Mouse (Mus musculus) kidney, embryonic 16.5 days (tissue): ENCODE measurements around the gene Mfn1. TPM values are rescaled to one million over a fixed set of nuclear protein-coding genes. Genes with fewer than 3 reads are reported as not detected.
A peak's percentile ranks its signal among the peaks of the same experiment; 100 is the strongest.

Source experiments
- ATAC-seq: fragments of 200-750 bp; cut with Nextera tagmentation; 2 replicates; pipeline ENCODE4 v1.8.0; 2017; ENCODE audit warnings: moderate TSS enrichment; ENCODE audit not compliant: low FRiP score, low TSS enrichment
- H3K27ac ChIP-seq: fragments of 300-500 bp; sonication (generic); 2 replicates; pipeline ENCODE4 v1.5.1; 2014; ENCODE audit warnings: low read length
- H3K27me3 ChIP-seq: fragments of 300-500 bp; sonication (generic); 2 replicates; pipeline ENCODE4 v1.6.1; 2014; ENCODE audit warnings: low read length, control low read depth, mixed read lengths; ENCODE audit not compliant: insufficient read depth
- H3K36me3 ChIP-seq: fragments of 300-500 bp; sonication (generic); 2 replicates; pipeline ENCODE4 v1.6.1; 2014; ENCODE audit warnings: low read length, control low read depth, mixed read lengths; ENCODE audit not compliant: insufficient read depth
- H3K4me1 ChIP-seq: fragments of 300-500 bp; sonication (generic); 2 replicates; pipeline ENCODE4 v1.6.1; 2014; ENCODE audit warnings: low read length, control low read depth, mixed read lengths; ENCODE audit not compliant: insufficient read depth
- H3K4me2 ChIP-seq: fragments of 300-500 bp; sonication (generic); replicated peaks from 2 replicates; pipeline ENCODE4 v1.6.1; 2014; ENCODE audit warnings: low read depth, low read length
- H3K4me3 ChIP-seq: fragments of 300-500 bp; sonication (generic); 2 replicates; pipeline ENCODE4 v1.5.1; 2014; ENCODE audit warnings: mild to moderate bottlenecking, low read length
- H3K9ac ChIP-seq: fragments of 300-500 bp; sonication (generic); replicated peaks from 2 replicates; pipeline ENCODE4 v1.6.1; 2014; ENCODE audit warnings: low read length
- H3K9me3 ChIP-seq: fragments of 300-500 bp; sonication (generic); 2 replicates; pipeline ENCODE4 v1.6.1; 2016; ENCODE audit warnings: low read length, control low read depth
- WGBS: fragments of 180-500 bp; shearing (Covaris S2); extraction: QIAGEN DNeasy Blood & Tissue Kit; methylation state at CpG from one replicate; pipeline ENCODE4 v1.1.7; 2014; 5-methylcytosine and 5-hydroxymethylcytosine counted together
- polyA plus RNA-seq: library from polyadenylated mRNA; unstranded; fragments of >200 nt; fragmentation: Nextera tagmentation; extraction: Ambion mirVana; gene quantifications from 2 replicates; pipeline ENCODE4 v1.2.1, GENCODE M21; 2015

Gene Mfn1
- polyA plus RNA-seq, 1 experiment from 2014 or later: 35.2 TPM

GRCm38 (mm10) chr3:32510375-32511190 lies 18.7 kb upstream of the Mfn1 start:
- Histone ChIP-seq H3K9ac (peak overlapping the region; percentile 96), H3K27me3 (no peaks in the 10 kb centered on the region), H3K4me3 (peak overlapping the region; percentile 76), H3K4me2 (peak overlapping the region; percentile 71), H3K9me3 (no peaks in the 10 kb centered on the region), H3K36me3 (peaks cover 5% of the 10 kb centered on the region), H3K27ac (peak overlapping the region; percentile 80), H3K4me1 (peaks cover 24% of the 10 kb centered on the region)
- ATAC-seq: peak; percentile 95
- WGBS: under 1% methylated on average over 57 of the region's 69 CpGs

- no peak for ATAC-seq
- 3% methylated on average over 13 of the region's 13 CpGs for WGBS
- peak overlapping the region; percentile 80 for H3K27ac ChIP-seq
- peak overlapping the region; percentile 71 for H3K4me2 ChIP-seq
- peaks cover 10% of the 10 kb centered on the region for H3K36me3 ChIP-seq
- no peaks in the 10 kb centered on the region for H3K27me3 ChIP-seq
- H3K9me3 ChIP-seq: no peaks in the 10 kb centered on the region
- H3K4me3 ChIP-seq: peak overlapping the region; percentile 76
- H3K4me1 ChIP-seq: peaks cover 24% of the 10 kb centered on the region
- peak overlapping the region; percentile 96 for H3K9ac ChIP-seq
Measured at GRCm38 (mm10) chr3:32511191-32511550, 18.1 kb upstream of the Mfn1 start.

GRCm38 (mm10) chr3:32512686-32513284 lies 16.5 kb upstream of the Mfn1 start:
- no peak for ATAC-seq
- Histone ChIP-seq H3K9ac (no peak overlapping the region), H3K4me1 (peaks cover 24% of the 10 kb centered on the region), H3K36me3 (peaks cover 24% of the 10 kb centered on the region), H3K4me2 (no peak overlapping the region), H3K9me3 (no peaks in the 10 kb centered on the region), H3K27ac (no peak overlapping the region), H3K4me3 (no peak overlapping the region), H3K27me3 (no peaks in the 10 kb centered on the region)
- 89% methylated on average over 7 of the region's 7 CpGs for WGBS

- no peak for ATAC-seq
Measured at GRCm38 (mm10) chr3:32513528-32513927, 15.7 kb upstream of the Mfn1 start.

GRCm38 (mm10) chr3:32527181-32527580 lies 2.1 kb upstream of the Mfn1 start:
- Histone ChIP-seq H3K9me3 (peaks cover 13% of the 10 kb centered on the region), H3K4me1 (peaks cover 7% of the 10 kb centered on the region), H3K9ac (no peak overlapping the region), H3K36me3 (peaks cover 29% of the 10 kb centered on the region), H3K27me3 (no peaks in the 10 kb centered on the region), H3K4me2 (no peak overlapping the region), H3K4me3 (no peak overlapping the region), H3K27ac (no peak overlapping the region)
- 91% methylated on average over 4 of the region's 4 CpGs for WGBS
- ATAC-seq: no peak

More at GRCm38 (mm10) chr3:32513528-32513927, 15.7 kb upstream of the Mfn1 start:
- Histone ChIP-seq H3K36me3 (peaks cover 24% of the 10 kb centered on the region), H3K4me3 (no peak overlapping the region), H3K9ac (no peak overlapping the region), H3K27me3 (no peaks in the 10 kb centered on the region), H3K4me2 (no peak overlapping the region), H3K4me1 (peaks cover 24% of the 10 kb centered on the region), H3K27ac (no peak overlapping the region), H3K9me3 (no peaks in the 10 kb centered on the region)

GRCm38 (mm10) chr3:32530041-32530440 lies 776 bp downstream of the Mfn1 start:
- Histone ChIP-seq H3K4me1 (peaks cover 8% of the 10 kb centered on the region), H3K9ac (peak overlapping the region; percentile 78), H3K9me3 (peaks cover 7% of the 10 kb centered on the region), H3K27ac (no peak overlapping the region), H3K4me3 (peak overlapping the region; percentile 77), H3K4me2 (peak overlapping the region; percentile 69), H3K27me3 (no peaks in the 10 kb centered on the region), H3K36me3 (peaks cover 27% of the 10 kb centered on the region; the same call in 1 of the 2 replicates)
- ATAC-seq: no peak
- WGBS: 15% methylated on average over 5 of the region's 5 CpGs

GRCm38 (mm10) chr3:32535692-32536091 lies 6.4 kb downstream of the Mfn1 start:
- Histone ChIP-seq H3K27ac (no peak overlapping the region), H3K4me1 (peaks cover 3% of the 10 kb centered on the region; the same call in 1 of the 2 replicates), H3K27me3 (no peaks in the 10 kb centered on the region), H3K9me3 (no peaks in the 10 kb centered on the region), H3K36me3 (peaks cover 36% of the 10 kb centered on the region; the same call in 1 of the 2 replicates), H3K4me2 (no peak overlapping the region), H3K9ac (no peak overlapping the region), H3K4me3 (no peak overlapping the region)
- 59% methylated on average over 1 of the region's 1 CpGs for WGBS
- ATAC-seq: no peak

- 90% methylated on average over 1 of the region's 1 CpGs for whole genome bisulfite sequencing
- no peak for ATAC-seq
- Histone ChIP-seq H3K27ac (no peak overlapping the region), H3K27me3 (no peaks in the 10 kb centered on the region), H3K4me1 (no peaks in the 10 kb centered on the region; the same call in 1 of the 2 replicates), H3K36me3 (peaks cover 32% of the 10 kb centered on the region; the same call in 1 of the 2 replicates), H3K4me2 (no peak overlapping the region), H3K9ac (no peak overlapping the region), H3K4me3 (no peak overlapping the region), H3K9me3 (no peaks in the 10 kb centered on the region)
Measured at GRCm38 (mm10) chr3:32537556-32537955, 8.3 kb downstream of the Mfn1 start.

GRCm38 (mm10) chr3:32538091-32538490 lies 8.8 kb downstream of the Mfn1 start:
- Histone ChIP-seq H3K9ac (no peak overlapping the region), H3K9me3 (no peaks in the 10 kb centered on the region), H3K27me3 (no peaks in the 10 kb centered on the region), H3K4me1 (no peaks in the 10 kb centered on the region; the same call in 1 of the 2 replicates), H3K4me3 (no peak overlapping the region), H3K27ac (no peak overlapping the region), H3K4me2 (no peak overlapping the region), H3K36me3 (peaks cover 33% of the 10 kb centered on the region)
- ATAC-seq: no peak
- 94% methylated on average over 5 of the region's 5 CpGs for WGBS

GRCm38 (mm10) chr3:32553061-32553460 lies 23.8 kb downstream of the Mfn1 start:
- no peak for ATAC-seq
- no peak overlapping the region for H3K27ac ChIP-seq
- H3K27me3 ChIP-seq: no peaks in the 10 kb centered on the region
- no peaks in the 10 kb centered on the region for H3K4me1 ChIP-seq
- H3K9ac ChIP-seq: no peak overlapping the region
- peaks cover 32% of the 10 kb centered on the region for H3K36me3 ChIP-seq
- no peaks in the 10 kb centered on the region for H3K9me3 ChIP-seq
- H3K4me3 ChIP-seq: no peak overlapping the region
- no peak overlapping the region for H3K4me2 ChIP-seq
- 100% methylated on average over 1 of the region's 1 CpGs for WGBS
